Mouse (Mus musculus): ENCODE data around the gene Fry.

DNA sequence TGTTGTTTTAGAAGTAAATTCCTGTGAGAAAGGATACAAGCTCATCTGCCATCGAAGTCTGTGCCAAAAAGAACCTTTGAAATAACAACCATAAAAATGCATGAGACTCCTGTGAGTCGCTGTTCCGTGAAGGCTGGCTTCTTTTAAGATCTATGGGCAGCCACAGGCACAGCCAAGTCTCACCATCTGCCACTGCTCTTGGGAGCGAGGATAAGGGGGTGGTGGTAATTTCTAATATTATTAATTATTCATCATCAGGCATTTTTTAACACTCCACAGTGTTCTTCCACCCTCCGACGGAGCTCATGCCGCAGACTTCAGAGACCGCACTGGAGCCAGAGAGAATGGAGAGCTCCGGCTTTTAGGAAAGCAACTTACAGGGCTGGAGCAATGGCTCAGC is 123.2 kb downstream of the Fry start:
- TF ChIP-seq USF1 (IDR thresholded peaks at IDR 0.05; ENCODE audit: low read depth) (no peak), E2F4 (IDR thresholded peaks at IDR 0.05; ENCODE audit: insufficient read depth) (no peak), POLR2A (IDR thresholded peaks at IDR 0.05; ENCODE audit: insufficient read length, low read depth) (no peak), MYOG (IDR thresholded peaks at IDR 0.05; ENCODE audit: control insufficient read depth in 1 of 3, insufficient read depth in 1 of 3, insufficient read length in 2 of 3, low read depth in 2 of 3) (no peak), TCF12 (IDR thresholded peaks at IDR 0.05; ENCODE audit: insufficient read depth, poor library complexity, severe bottlenecking) (no peak), POLR2AphosphoS2 (IDR thresholded peaks at IDR 0.05; ENCODE audit: insufficient read length, low read depth) (no peak)
